Comparison of ENCODE assay signal across 16 mouse cellular contexts in the genomic region with DNA sequence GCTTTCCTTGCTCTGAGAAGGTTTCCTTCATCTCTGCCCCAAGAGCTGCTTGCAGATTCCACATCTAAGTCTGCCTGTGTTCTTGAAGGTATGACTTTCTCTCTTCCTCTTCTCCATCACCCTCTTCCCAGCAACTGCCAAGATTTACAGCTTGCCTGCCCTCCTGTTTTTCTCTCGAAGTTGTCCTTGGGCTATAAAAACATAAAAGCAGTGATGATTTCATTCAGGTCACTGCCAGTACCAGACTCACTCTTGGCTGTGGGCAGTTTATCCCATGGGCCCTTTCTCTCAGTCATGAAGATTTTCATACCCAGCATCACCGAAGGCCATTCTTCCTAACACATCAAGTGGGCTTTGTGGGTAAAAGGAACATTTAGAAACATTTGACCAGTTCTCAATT.
"Had no signal": no experiment of that assay in that cellular context is flagged by ENCODE, and none has a peak within 500 bp of the region (broad histone marks: within the 10 kb centered on the region; RNA-seq: fewer than 3 reads in every experiment).

No protein-coding gene starts in this region.

- ATAC-seq: hindbrain, embryonic 16.5 days; inflammation-experienced regulatory T-cells, adult 6 months; intestine, embryonic 15.5 days; intestine, postnatal 0 days; liver, postnatal 0 days had no signal

- DNase-seq: gastrocnemius, postnatal 10 days; gastrocnemius, postnatal 25 days; heart, postnatal 10 days; heart, postnatal 4 days; kidney, adult 18-20 months; kidney, adult 8-10 months; kidney, postnatal 10 days; kidney, postnatal 25 days; kidney, postnatal 4 days; liver; liver, embryonic 13.5 days; liver, postnatal 0 days had no signal
